Mouse (Mus musculus): ENCODE measurements at regions not wholly inside any gene's neighbourhood (a gene's known extent, or its start where the extent isn't known, plus 50 kb on each side); places are given as distances from the start of the nearest gene placed in this dataset.

GRCm38 (mm10) chr15:62164766-62165410, 1242.1 kb upstream of the A1bg start:
- DNase-seq (ENCODE audit: low spot score in 2 of 2): no peak

GRCm38 (mm10) chr15:62163203-62163602, 1240.4 kb upstream of the A1bg start:
- no peak for DNase-seq (ENCODE audit: low spot score in 2 of 2)

- DNase-seq (ENCODE audit: low spot score in 2 of 2): no peak
Measured at GRCm38 (mm10) chr15:62162648-62163194, 1239.9 kb upstream of the A1bg start.

GRCm38 (mm10) chr15:62161975-62162647, 1239.3 kb upstream of the A1bg start:
- DNase-seq (ENCODE audit: low spot score in 2 of 2): no peak

- no peak for DNase-seq (ENCODE audit: low spot score in 2 of 2)
Measured at GRCm38 (mm10) chr15:62161061-62161460, 1238.2 kb upstream of the A1bg start.

- no peak for DNase-seq (ENCODE audit: low spot score in 2 of 2)
Measured at GRCm38 (mm10) chr15:62158875-62159675, 1236.3 kb upstream of the A1bg start.

GRCm38 (mm10) chr15:62157200-62158033, 1234.6 kb upstream of the A1bg start:
- DNase-seq (ENCODE audit: low spot score in 2 of 2): no peak

- no peak for DNase-seq (ENCODE audit: low spot score in 2 of 2)
Measured at GRCm38 (mm10) chr15:62153222-62153621, 1230.4 kb upstream of the A1bg start.

- no peak for DNase-seq (ENCODE audit: low spot score in 2 of 2)
Measured at GRCm38 (mm10) chr15:62152133-62152532, 1229.3 kb upstream of the A1bg start.

- DNase-seq (ENCODE audit: low spot score in 2 of 2): no peak
Measured at GRCm38 (mm10) chr15:62151690-62152089, 1228.9 kb upstream of the A1bg start.

- DNase-seq (ENCODE audit: low spot score in 2 of 2): no peak
Measured at GRCm38 (mm10) chr15:62150296-62150695, 1227.5 kb upstream of the A1bg start.

- no peak for DNase-seq (ENCODE audit: low spot score in 2 of 2)
Measured at GRCm38 (mm10) chr15:62148680-62149237, 1225.9 kb upstream of the A1bg start.

- no peak for DNase-seq (ENCODE audit: low spot score in 2 of 2)
Measured at GRCm38 (mm10) chr15:62147343-62147953, 1224.6 kb upstream of the A1bg start.

GRCm38 (mm10) chr15:62145643-62146285, 1223.0 kb upstream of the A1bg start:
- DNase-seq (ENCODE audit: low spot score in 2 of 2): no peak

GRCm38 (mm10) chr15:62144776-62145564, 1222.2 kb upstream of the A1bg start:
- no peak for DNase-seq (ENCODE audit: low spot score in 2 of 2)

GRCm38 (mm10) chr15:62139859-62140258, 1217.0 kb upstream of the A1bg start:
- DNase-seq (ENCODE audit: low spot score in 2 of 2): no peak

GRCm38 (mm10) chr15:62139192-62139591, 1216.4 kb upstream of the A1bg start:
- DNase-seq (ENCODE audit: low spot score in 2 of 2): no peak

- DNase-seq (ENCODE audit: low spot score in 2 of 2): no peak
Measured at GRCm38 (mm10) chr15:62138701-62139100, 1215.9 kb upstream of the A1bg start.

- no peak for DNase-seq (ENCODE audit: low spot score in 2 of 2)
Measured at GRCm38 (mm10) chr15:62136932-62137594, 1214.3 kb upstream of the A1bg start.
